Mouse (Mus musculus) bone marrow macrophage, adult 2 months (primary cell): Measurements from ENCODE around the gene Wfdc6a.

Experiments used
- CTCF ChIP-seq: IDR thresholded peaks from 2 replicates; pipeline ENCODE4 v1.5.1; 2012; ENCODE audit warnings: low read depth, mild to moderate bottlenecking, low read length, moderate library complexity
- POLR2A ChIP-seq: IDR thresholded peaks from 2 replicates; pipeline ENCODE4 v1.6.1; 2012; ENCODE audit warnings: mild to moderate bottlenecking, low read depth, low read length, borderline replicate concordance

DNA sequence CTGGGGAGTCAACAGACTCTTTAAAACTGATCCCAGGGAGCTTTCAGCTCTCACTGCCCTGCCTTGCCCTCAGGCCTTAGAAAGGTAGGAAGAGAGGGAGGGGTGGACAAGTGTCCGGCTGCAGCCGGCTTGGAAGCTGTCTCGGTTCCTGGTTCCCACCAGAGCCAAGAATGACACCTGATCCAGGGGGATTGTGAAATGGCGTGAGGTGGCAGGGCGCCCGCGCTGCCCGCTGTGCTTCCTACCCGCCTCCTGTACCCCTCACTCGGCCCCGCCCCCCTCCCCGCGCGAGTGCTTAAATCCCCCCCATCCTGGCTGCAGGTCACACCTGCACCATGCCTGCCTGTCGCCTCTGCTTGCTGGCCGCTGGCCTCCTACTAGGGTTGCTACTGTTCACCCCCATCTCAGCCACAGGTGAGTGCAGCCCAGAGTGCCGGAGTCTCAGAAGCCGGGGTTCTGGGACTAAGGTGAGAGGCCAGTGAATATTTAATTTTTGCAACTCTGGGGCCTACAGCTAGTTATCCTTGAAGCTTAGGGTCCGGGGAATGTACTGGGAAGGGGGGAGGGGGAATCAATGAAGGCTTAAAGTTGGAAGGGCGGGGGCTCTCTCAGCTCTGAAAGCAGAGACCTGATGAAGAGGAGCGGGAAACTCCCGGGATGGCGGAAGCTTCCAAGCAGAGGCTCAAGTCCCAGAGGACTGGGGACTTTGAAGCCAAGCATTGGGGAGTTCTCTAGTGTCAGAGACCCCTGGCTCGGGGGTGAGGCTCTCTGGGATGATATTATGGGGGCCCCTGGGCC lies 22.7 kb downstream of the Wfdc6a start, which contains the start of gene Wfdc2:
- no peak for TF ChIP-seq CTCF
- no peak for TF ChIP-seq POLR2A
